Mouse (Mus musculus) stomach, embryonic 15.5 days (tissue): ENCODE data around the gene Trp53tg5. TPM values are rescaled to one million over a fixed set of nuclear protein-coding genes. Genes with fewer than 3 reads are reported as not detected.

Experiments
- ATAC-seq: fragments of 200-750 bp; cut with Nextera tagmentation; 2 replicates; pipeline ENCODE4 v1.8.0; 2017; ENCODE audit warnings: low read depth, moderate number of reproducible peaks, moderate TSS enrichment; ENCODE audit not compliant: insufficient read depth, low FRiP score
- H3K27ac ChIP-seq: fragments of 300-500 bp; sonication (generic); 2 replicates; pipeline ENCODE4 v1.5.1; 2015; ENCODE audit warnings: mild to moderate bottlenecking, inconsistent platforms
- H3K27me3 ChIP-seq: fragments of 300-500 bp; sonication (generic); replicated peaks from 2 replicates; pipeline ENCODE4 v1.6.1; 2015; ENCODE audit warnings: inconsistent platforms
- H3K36me3 ChIP-seq: fragments of 300-500 bp; sonication (generic); 2 replicates; pipeline ENCODE4 v1.6.1; 2015; ENCODE audit warnings: inconsistent platforms
- H3K4me1 ChIP-seq: fragments of 300-500 bp; sonication (generic); 2 replicates; pipeline ENCODE4 v1.6.1; 2015; ENCODE audit warnings: inconsistent platforms
- H3K4me2 ChIP-seq: fragments of 300-500 bp; sonication (generic); 2 replicates; pipeline ENCODE4 v1.6.1; 2015; ENCODE audit warnings: mild to moderate bottlenecking, inconsistent platforms
- H3K4me3 ChIP-seq: fragments of 300-500 bp; sonication (generic); replicated peaks from 2 replicates; pipeline ENCODE4 v1.5.1; 2015; ENCODE audit warnings: inconsistent platforms
- H3K9ac ChIP-seq: fragments of 300-500 bp; sonication (generic); 2 replicates; pipeline ENCODE4 v1.6.1; 2015; ENCODE audit warnings: inconsistent platforms
- H3K9me3 ChIP-seq: fragments of 300-500 bp; sonication (generic); 2 replicates; pipeline ENCODE4 v1.6.1; 2016; ENCODE audit warnings: inconsistent platforms
- WGBS: fragments of 180-500 bp; shearing (Covaris S2); methylation state at CpG from one replicate; pipeline ENCODE4 v1.1.7; 2015; 5-methylcytosine and 5-hydroxymethylcytosine counted together
- polyA plus RNA-seq: library from polyadenylated mRNA; unstranded; fragments of >200 nt; fragmentation: Nextera tagmentation; extraction: Ambion mirVana; gene quantifications from 2 replicates; pipeline ENCODE4 v1.2.1, GENCODE M21; 2015

Gene Trp53tg5
- polyA plus RNA-seq, 1 experiment from 2014 or later: 0.14 TPM

GRCm38 (mm10) chr2:164436215-164436913 is 37.2 kb downstream of the Trp53tg5 start:
- no peak for ATAC-seq
- Histone ChIP-seq H3K36me3 (no peaks in the 10 kb centered on the region), H3K4me3 (no peak overlapping the region), H3K4me2 (peak overlapping the region; percentile 73), H3K27me3 (no peaks in the 10 kb centered on the region), H3K4me1 (peaks cover 67% of the 10 kb centered on the region), H3K9me3 (no peaks in the 10 kb centered on the region), H3K9ac (no peak overlapping the region), H3K27ac (peak overlapping the region; percentile 87)
- 22% methylated on average over 8 of the region's 8 CpGs for WGBS

- Histone ChIP-seq H3K9ac (no peak overlapping the region), H3K9me3 (no peaks in the 10 kb centered on the region), H3K4me1 (peaks cover 67% of the 10 kb centered on the region), H3K4me2 (no peak overlapping the region), H3K36me3 (no peaks in the 10 kb centered on the region), H3K27me3 (no peaks in the 10 kb centered on the region), H3K4me3 (no peak overlapping the region), H3K27ac (peak overlapping the region; percentile 87)
- no peak for ATAC-seq
- WGBS: 37% methylated on average over 5 of the region's 5 CpGs
Measured at GRCm38 (mm10) chr2:164435216-164436090, 38.1 kb downstream of the Trp53tg5 start.

- Histone ChIP-seq H3K4me3 (no peak overlapping the region), H3K9me3 (no peaks in the 10 kb centered on the region), H3K36me3 (no peaks in the 10 kb centered on the region), H3K27me3 (no peaks in the 10 kb centered on the region), H3K4me2 (peak overlapping the region; percentile 16; the same call in 1 of the 2 replicates), H3K9ac (no peak overlapping the region), H3K4me1 (peaks cover 61% of the 10 kb centered on the region), H3K27ac (peak overlapping the region; percentile 87; the same call in 1 of the 2 replicates)
- 59% methylated on average over 3 of the region's 3 CpGs for WGBS
- no peak for ATAC-seq
Measured at GRCm38 (mm10) chr2:164434681-164435080, 38.8 kb downstream of the Trp53tg5 start.

- WGBS: 70% methylated on average over 9 of the region's 9 CpGs
- Histone ChIP-seq H3K36me3 (peaks cover 11% of the 10 kb centered on the region), H3K4me1 (peaks cover 48% of the 10 kb centered on the region), H3K27ac (peak overlapping the region; percentile 89), H3K9me3 (no peaks in the 10 kb centered on the region), H3K27me3 (no peaks in the 10 kb centered on the region), H3K9ac (no peak overlapping the region), H3K4me2 (peak overlapping the region; percentile 37), H3K4me3 (no peak overlapping the region)
- ATAC-seq: no peak
Measured at GRCm38 (mm10) chr2:164433278-164433895, 40.1 kb downstream of the Trp53tg5 start.

GRCm38 (mm10) chr2:164432541-164433191 is 40.9 kb downstream of the Trp53tg5 start:
- 17% methylated on average over 22 of the region's 22 CpGs for WGBS
- no peak for ATAC-seq
- H3K4me3 ChIP-seq: no peak overlapping the region; the same call in 1 of the 2 replicates

GRCm38 (mm10) chr2:164431676-164432465 is 41.7 kb downstream of the Trp53tg5 start:
- Histone ChIP-seq H3K9me3 (no peaks in the 10 kb centered on the region), H3K4me3 (no peak overlapping the region), H3K36me3 (peaks cover 20% of the 10 kb centered on the region), H3K4me1 (peaks cover 46% of the 10 kb centered on the region), H3K27ac (peak overlapping the region; percentile 89), H3K9ac (no peak overlapping the region), H3K4me2 (peak overlapping the region; percentile 37), H3K27me3 (no peaks in the 10 kb centered on the region)
- ATAC-seq: no peak
- 47% methylated on average over 9 of the region's 9 CpGs for WGBS

More at GRCm38 (mm10) chr2:164432541-164433191, 40.9 kb downstream of the Trp53tg5 start:
- peak overlapping the region; percentile 37 for H3K4me2 ChIP-seq
- no peaks in the 10 kb centered on the region for H3K9me3 ChIP-seq
- peaks cover 15% of the 10 kb centered on the region for H3K36me3 ChIP-seq
- H3K4me1 ChIP-seq: peaks cover 46% of the 10 kb centered on the region
- no peak overlapping the region for H3K9ac ChIP-seq
- peak overlapping the region; percentile 89 for H3K27ac ChIP-seq
- H3K27me3 ChIP-seq: no peaks in the 10 kb centered on the region

GRCm38 (mm10) chr2:164430697-164431096 is 42.8 kb downstream of the Trp53tg5 start:
- peak overlapping the region; percentile 89 for H3K27ac ChIP-seq
- H3K36me3 ChIP-seq: peaks cover 20% of the 10 kb centered on the region
- 13% methylated on average over 7 of the region's 7 CpGs for WGBS
- peak overlapping the region; percentile 13; the same call in 1 of the 2 replicates for H3K4me2 ChIP-seq
- no peaks in the 10 kb centered on the region for H3K9me3 ChIP-seq
- H3K9ac ChIP-seq: no peak overlapping the region
- ATAC-seq: no peak; the same call in 1 of the 2 replicates
- peaks cover 35% of the 10 kb centered on the region for H3K4me1 ChIP-seq
- no peaks in the 10 kb centered on the region for H3K27me3 ChIP-seq
- H3K4me3 ChIP-seq: no peak overlapping the region

GRCm38 (mm10) chr2:164429881-164430615 is 43.5 kb downstream of the Trp53tg5 start:
- Histone ChIP-seq H3K4me2 (peak overlapping the region; percentile 13; the same call in 1 of the 2 replicates), H3K27ac (peak overlapping the region; percentile 13; the same call in 1 of the 2 replicates), H3K27me3 (no peaks in the 10 kb centered on the region), H3K9me3 (no peaks in the 10 kb centered on the region), H3K4me1 (peaks cover 35% of the 10 kb centered on the region), H3K9ac (no peak overlapping the region), H3K36me3 (peaks cover 20% of the 10 kb centered on the region), H3K4me3 (no peak overlapping the region)
- WGBS: 54% methylated on average over 15 of the region's 15 CpGs
- ATAC-seq: no peak

GRCm38 (mm10) chr2:164428451-164428850 is 45.1 kb downstream of the Trp53tg5 start:
- no peak overlapping the region for H3K4me3 ChIP-seq
- H3K4me2 ChIP-seq: no peak overlapping the region
- H3K36me3 ChIP-seq: peaks cover 25% of the 10 kb centered on the region
- no peaks in the 10 kb centered on the region for H3K27me3 ChIP-seq
- 30% methylated on average over 5 of the region's 5 CpGs for WGBS
- peaks cover 21% of the 10 kb centered on the region for H3K4me1 ChIP-seq
- H3K27ac ChIP-seq: no peak overlapping the region
- H3K9me3 ChIP-seq: no peaks in the 10 kb centered on the region
- H3K9ac ChIP-seq: no peak overlapping the region
- ATAC-seq: no peak

- Histone ChIP-seq H3K9ac (no peak overlapping the region), H3K27ac (no peak overlapping the region), H3K27me3 (no peaks in the 10 kb centered on the region), H3K4me2 (no peak overlapping the region), H3K4me3 (no peak overlapping the region), H3K36me3 (peaks cover 25% of the 10 kb centered on the region), H3K9me3 (no peaks in the 10 kb centered on the region), H3K4me1 (peaks cover 9% of the 10 kb centered on the region)
- WGBS: 80% methylated on average over 5 of the region's 5 CpGs
- no peak for ATAC-seq
Measured at GRCm38 (mm10) chr2:164426952-164427351, 46.6 kb downstream of the Trp53tg5 start.
